Mouse (Mus musculus) common myeloid progenitor, adult 5-6 weeks (primary cell): ENCODE measurements around the gene Btbd9. TPM values are rescaled to one million over a fixed set of nuclear protein-coding genes. Genes with fewer than 3 reads are reported as not detected.
A peak's percentile ranks its signal among the peaks of the same experiment; 100 is the strongest.

Experiments used
- ATAC-seq: replicated peaks from 2 replicates; pipeline ENCODE4 v1.8.0; 2016; ENCODE audit warnings: low read depth, mild to moderate bottlenecking, moderate TSS enrichment, inconsistent platforms; ENCODE audit not compliant: poor library complexity, severe bottlenecking
- total RNA-seq: library from RNA; stranded (forward); fragments of 200-1000, 187-1606 nt; gene quantifications from 2 replicates; pipeline ENCODE4 v1.2.3, GENCODE M21; 2017

Btbd9 gene
- total RNA-seq, 1 experiment from 2014 or later: 25.5 TPM

- ATAC-seq: peak; percentile 67
These were observed 378.8 kb downstream of the Btbd9 start for GRCm38 (mm10) chr17:30197280-30198030.

DNA sequence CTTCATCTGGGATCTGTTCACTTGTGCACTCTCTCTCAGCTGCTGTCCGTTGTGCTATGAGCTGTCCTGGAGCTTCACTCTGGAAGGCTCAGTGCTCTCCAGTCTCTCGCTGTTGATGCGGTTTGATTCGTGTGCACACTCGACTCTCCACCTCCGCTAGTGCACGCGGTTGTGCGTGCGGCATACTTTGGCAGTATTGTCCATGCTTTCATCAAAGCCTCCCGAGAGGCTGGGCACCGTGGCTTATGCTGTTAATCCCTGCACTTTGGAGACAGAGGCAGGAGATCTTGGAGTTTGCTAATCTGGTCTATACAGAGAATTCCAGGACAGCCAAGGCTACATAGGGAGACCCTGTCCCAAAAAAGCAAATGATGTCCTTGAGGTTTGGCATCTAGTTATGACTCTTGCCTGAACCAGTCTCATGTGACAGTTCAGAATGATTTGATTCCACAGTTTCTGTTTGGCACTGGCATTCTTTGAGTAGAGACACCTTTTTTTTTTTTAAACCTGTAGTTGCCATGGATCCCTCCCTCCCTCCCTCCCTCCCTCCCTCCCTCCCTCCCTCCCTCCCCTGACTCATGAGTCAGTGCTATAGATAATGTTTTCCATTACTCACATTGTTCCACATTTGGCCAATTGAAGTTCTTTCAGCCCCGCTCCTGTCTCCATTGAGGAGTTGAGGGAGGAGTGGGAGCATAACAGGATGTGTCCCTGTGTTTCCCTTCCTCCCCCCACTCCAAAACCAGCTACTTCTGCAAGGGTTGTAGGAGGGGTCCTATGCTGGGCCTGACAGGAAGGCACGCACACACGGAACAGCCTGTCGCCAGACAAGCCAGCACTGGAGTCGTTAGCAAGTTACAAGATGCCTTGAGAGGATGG lies 379.6 kb downstream of the Btbd9 start:
- ATAC-seq: 0 out of 2 replicates have a peak, but pooled peaks have one; percentile 19

GRCm38 (mm10) chr17:30195591-30196183 lies 380.6 kb downstream of the Btbd9 start:
- no peak for ATAC-seq

GRCm38 (mm10) chr17:30194629-30195445 lies 381.5 kb downstream of the Btbd9 start:
- no peak for ATAC-seq

DNA sequence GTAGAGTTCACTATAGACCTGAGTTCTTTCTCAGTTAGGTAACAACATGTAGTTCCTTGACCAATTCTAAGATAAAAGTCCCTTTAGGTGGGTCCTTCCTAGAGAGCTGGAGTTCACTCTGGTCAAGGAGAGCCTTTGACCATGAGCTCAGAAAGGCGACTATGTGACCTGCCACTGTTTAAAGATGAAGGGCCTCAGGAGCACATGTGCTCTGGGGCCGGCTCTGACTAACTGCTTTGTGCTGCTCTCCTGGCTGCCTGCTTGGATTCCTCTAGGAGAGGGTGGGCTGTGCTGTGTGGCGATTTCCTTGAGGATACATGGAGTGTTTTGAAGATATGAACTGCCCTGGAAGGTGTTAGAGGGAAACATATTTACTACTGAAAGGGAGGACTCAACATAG lies 382.2 kb downstream of the Btbd9 start:
- ATAC-seq: no peak

DNA sequence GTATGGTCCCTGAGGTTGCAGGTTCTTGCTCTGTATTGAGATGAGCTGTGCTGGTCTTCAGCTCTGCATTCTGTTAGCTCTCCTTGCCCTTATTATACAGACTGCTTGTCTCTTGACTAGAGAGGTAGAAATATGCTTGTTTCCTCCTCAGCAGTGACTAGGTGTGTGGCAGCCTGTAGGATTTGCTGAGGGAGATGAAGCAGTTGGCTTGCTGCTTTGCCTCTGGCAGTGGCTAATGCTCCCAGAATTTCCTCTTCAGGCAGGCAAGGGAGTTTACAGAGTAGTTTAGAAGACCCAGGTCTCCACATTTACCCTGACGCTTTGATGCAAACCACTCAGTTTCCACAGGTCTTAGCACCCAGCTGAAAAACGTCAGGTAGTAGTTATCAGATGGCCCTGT lies 382.7 kb downstream of the Btbd9 start:
- no peak for ATAC-seq

DNA sequence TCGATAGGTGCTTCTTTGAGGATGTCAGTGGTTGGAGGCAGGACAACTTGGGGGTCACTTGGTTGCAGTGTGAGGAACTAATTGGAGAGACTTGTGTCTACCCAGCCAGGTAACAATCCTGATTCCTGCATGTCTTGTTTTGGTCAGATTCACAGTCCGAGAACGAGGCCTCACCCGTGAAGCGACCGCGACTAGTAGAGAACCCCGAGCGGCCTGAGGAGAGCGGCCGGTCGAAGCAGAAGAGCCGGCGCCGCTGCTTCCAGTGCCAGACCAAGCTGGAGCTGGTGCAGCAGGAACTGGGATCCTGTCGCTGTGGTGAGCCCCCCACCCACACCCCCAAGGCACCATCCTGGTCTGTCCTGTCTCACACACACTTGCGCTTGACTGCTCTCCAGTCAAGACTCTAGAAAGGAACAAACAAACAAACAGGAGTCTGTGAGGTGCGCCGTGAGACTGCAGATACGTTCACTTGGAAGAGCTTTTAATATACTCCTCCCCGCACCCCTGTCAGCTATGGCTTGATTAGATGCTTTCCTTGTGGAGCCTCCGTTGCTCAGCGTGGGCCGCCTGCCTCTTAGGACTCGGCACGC lies 383.8 kb downstream of the Btbd9 start:
- no peak for ATAC-seq

- no peak for ATAC-seq
These were observed 385.1 kb downstream of the Btbd9 start for GRCm38 (mm10) chr17:30191097-30191640.

- no peak for ATAC-seq
These were observed 388.0 kb downstream of the Btbd9 start for GRCm38 (mm10) chr17:30188031-30188981.

- no peak for ATAC-seq
These were observed 388.7 kb downstream of the Btbd9 start for GRCm38 (mm10) chr17:30187581-30187980.

GRCm38 (mm10) chr17:30187154-30187553 lies 389.1 kb downstream of the Btbd9 start:
- ATAC-seq: no peak

- no peak for ATAC-seq
These were observed 392.7 kb downstream of the Btbd9 start for GRCm38 (mm10) chr17:30183561-30183960.

- ATAC-seq: no peak
These were observed 394.2 kb downstream of the Btbd9 start for GRCm38 (mm10) chr17:30182063-30182462.

DNA sequence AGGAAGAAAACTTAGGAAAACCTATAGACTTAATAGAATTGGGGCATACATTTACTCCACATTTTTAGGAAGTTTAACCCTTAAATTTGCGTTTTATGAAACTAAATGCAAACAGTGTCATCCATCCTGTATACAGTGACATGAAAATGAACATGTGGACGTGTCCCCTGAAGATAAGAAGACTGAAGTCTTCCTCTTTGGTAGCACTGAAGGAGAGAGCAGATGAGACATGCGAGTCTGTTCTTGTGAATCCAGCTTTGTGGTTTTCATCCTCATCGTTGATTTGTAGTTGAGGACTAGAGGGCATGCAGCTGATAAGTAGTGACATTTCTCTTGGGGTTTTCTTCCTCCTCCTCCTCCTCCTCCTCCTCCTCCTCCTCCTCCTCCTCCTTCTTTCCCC lies 394.7 kb downstream of the Btbd9 start:
- ATAC-seq: no peak

DNA sequence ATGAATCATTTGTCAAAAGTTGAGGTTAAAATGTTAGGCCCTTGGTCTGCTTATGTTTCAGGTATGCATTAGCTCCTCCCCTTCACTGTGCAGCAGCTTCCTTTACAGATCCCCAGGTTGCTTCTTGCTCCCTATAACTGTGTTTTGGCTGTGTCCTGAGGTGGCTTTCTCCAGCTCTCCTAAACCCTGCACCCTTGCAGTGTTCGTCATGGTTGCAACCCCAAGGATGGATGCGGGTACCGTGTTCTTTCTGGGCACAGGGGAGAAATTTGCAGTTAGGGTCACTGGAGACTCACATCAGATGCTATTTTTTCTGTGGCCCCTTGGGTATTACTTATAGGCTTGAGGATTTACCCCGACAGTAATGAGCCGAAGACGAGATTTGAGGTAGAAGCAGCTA lies 396.1 kb downstream of the Btbd9 start:
- no peak for ATAC-seq

- ATAC-seq: no peak
These were observed 397.9 kb downstream of the Btbd9 start for GRCm38 (mm10) chr17:30178402-30178801.

DNA sequence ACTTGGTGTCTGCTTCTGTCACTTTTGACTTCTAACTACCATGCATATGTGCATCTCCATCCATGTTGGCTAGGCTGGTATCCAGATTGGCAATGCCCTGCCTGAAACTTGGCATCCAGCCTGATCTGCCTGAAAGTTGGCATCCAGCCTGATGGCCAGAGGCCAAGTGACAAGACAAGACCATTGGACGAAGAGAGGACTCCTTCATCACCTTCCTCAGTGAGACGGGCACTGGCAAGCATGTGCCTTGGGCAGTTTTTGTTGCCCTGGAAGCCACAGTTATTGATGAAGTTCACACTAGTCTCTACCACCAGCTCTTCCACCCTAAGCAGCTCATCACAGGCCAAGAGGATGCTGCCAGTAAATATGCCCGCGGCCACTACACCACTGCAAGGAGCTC lies 398.9 kb downstream of the Btbd9 start:
- ATAC-seq: no peak
